Mouse (Mus musculus): ENCODE results near the gene Sbk2. TPM values are rescaled to one million over a fixed set of nuclear protein-coding genes. Genes with fewer than 3 reads are reported as not detected.

Sbk2 gene
- polyA plus RNA-seq, 1 experiment = 0.58 TPM

GRCm38 (mm10) chr7:4923586-4924364 is 40.4 kb downstream of the Sbk2 start:
- peaks cover 27% of the 10 kb centered on the region for H3K4me1 ChIP-seq (ENCODE audit: control insufficient read depth, insufficient read depth, low read length)
- TF ChIP-seq CTCF (IDR thresholded peaks at IDR 0.05; ENCODE audit: low read depth, low read length) (no peak), POLR2A (IDR thresholded peaks at IDR 0.05; ENCODE audit: borderline replicate concordance, low read depth, low read length) (no peak)
- H3K4me3 ChIP-seq (ENCODE audit: insufficient read depth, low read length) = no peak overlapping the region
- no peak overlapping the region for H3K27ac ChIP-seq (ENCODE audit: insufficient read depth, low read depth, low read length)

DNA sequence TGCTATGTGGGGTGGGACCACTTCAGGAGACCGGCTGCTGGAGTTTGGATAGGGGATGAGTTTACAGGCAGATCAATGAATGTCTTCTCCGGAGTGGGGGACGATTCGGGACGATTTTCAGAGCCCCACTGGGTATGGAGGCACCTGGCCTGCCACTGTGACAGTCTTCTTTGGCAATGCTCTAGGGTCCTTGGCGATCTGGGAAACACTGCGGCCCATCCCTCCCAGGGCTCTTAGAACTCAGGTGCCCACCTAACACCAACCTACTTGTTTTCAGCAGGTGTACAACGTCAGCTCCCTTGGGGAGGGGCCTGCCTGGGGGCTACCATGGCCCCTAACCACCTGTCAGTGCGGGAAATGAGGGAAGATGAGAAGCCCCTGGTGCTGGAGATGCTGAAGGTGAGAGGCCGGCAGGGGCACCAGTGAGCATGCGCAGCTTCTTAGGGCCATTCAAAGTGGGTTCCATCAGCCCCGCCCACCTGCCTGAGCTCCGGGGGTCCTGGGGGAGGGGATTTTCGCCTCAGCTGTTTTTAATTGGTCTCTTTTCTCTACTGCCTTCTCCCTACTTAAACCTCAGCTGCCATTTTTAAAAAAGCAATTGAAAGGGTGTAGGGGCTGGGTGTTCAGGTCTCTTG is 41.2 kb downstream of the Sbk2 start:
- no peak overlapping the region for H3K4me3 ChIP-seq (ENCODE audit: insufficient read depth, low read length)
- no peak overlapping the region for H3K27ac ChIP-seq (ENCODE audit: insufficient read depth, low read depth, low read length)
- no peak for TF ChIP-seq POLR2A (IDR thresholded peaks at IDR 0.05; ENCODE audit: borderline replicate concordance, low read depth, low read length)
- no peak for TF ChIP-seq CTCF (IDR thresholded peaks at IDR 0.05; ENCODE audit: low read depth, low read length)
- peaks cover 27% of the 10 kb centered on the region for H3K4me1 ChIP-seq (ENCODE audit: control insufficient read depth, insufficient read depth, low read length)

DNA sequence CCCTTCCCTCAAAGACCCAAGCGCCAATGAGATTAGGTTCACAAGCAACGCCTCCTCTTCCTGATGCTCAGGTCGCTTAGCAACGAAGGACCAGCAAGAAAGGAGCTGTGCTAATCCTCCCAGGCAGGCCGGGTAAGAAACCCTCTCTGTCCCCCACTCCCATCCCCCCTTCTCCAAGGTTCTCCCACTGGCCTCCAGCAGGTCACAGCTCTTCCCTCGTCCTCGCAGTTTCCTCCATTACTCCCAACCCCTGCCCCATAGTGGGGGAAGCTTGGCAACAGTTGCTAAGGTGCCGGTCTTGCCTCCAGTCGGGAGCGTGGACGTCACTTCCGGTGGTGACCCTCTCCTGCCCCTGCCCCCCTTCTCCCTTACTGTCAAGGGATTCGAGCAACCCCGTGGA is 41.7 kb downstream of the Sbk2 start:
- no peak; the same call in 1 of the 2 replicates for TF ChIP-seq CTCF (IDR thresholded peaks at IDR 0.05; ENCODE audit: low read depth, low read length)
- TF ChIP-seq POLR2A (IDR thresholded peaks at IDR 0.05; ENCODE audit: borderline replicate concordance, low read depth, low read length) = no peak
- peaks cover 27% of the 10 kb centered on the region for H3K4me1 ChIP-seq (ENCODE audit: control insufficient read depth, insufficient read depth, low read length)

GRCm38 (mm10) chr7:4921824-4922482 is 42.3 kb downstream of the Sbk2 start, which contains the start of gene Nat14:
Gene Nat14, plus strand, starts transcription at chr7:4922028.
- Histone ChIP-seq H3K27ac (ENCODE audit: insufficient read depth, low read depth, low read length) (0 out of 2 replicates have a peak within 1 kb of the TSS, but pooled peaks have one; percentile 30), H3K4me3 (ENCODE audit: insufficient read depth, low read length) (no peak within 1 kb of the TSS), H3K4me1 (ENCODE audit: control insufficient read depth, insufficient read depth, low read length) (peaks cover 27% of the 10 kb centered on the region)
- TF ChIP-seq POLR2A (IDR thresholded peaks at IDR 0.05; ENCODE audit: borderline replicate concordance, low read depth, low read length) (no peak), CTCF (IDR thresholded peaks at IDR 0.05; ENCODE audit: low read depth, low read length) (no peak)

More for the DNA sequence above, 41.7 kb downstream of the Sbk2 start:
- Histone ChIP-seq H3K4me3 (ENCODE audit: insufficient read depth, low read length) (no peak overlapping the region), H3K27ac (ENCODE audit: insufficient read depth, low read depth, low read length) (no peak overlapping the region)

GRCm38 (mm10) chr7:4920976-4921823 is 43.0 kb downstream of the Sbk2 start:
- H3K4me1 ChIP-seq (ENCODE audit: control insufficient read depth, insufficient read depth, low read length) = peaks cover 32% of the 10 kb centered on the region
- H3K4me3 ChIP-seq (ENCODE audit: insufficient read depth, low read length) = no peak overlapping the region
- TF ChIP-seq CTCF (IDR thresholded peaks at IDR 0.05; ENCODE audit: low read depth, low read length) = no peak
- TF ChIP-seq POLR2A (IDR thresholded peaks at IDR 0.05; ENCODE audit: borderline replicate concordance, low read depth, low read length) = no peak
- 0 out of 2 replicates have a peak overlapping the region, but pooled peaks have one; percentile 30 for H3K27ac ChIP-seq (ENCODE audit: insufficient read depth, low read depth, low read length)

GRCm38 (mm10) chr7:4920496-4920895 is 43.7 kb downstream of the Sbk2 start:
- no peak overlapping the region for H3K27ac ChIP-seq (ENCODE audit: insufficient read depth, low read depth, low read length)
- TF ChIP-seq CTCF (IDR thresholded peaks at IDR 0.05; ENCODE audit: low read depth, low read length) = no peak
- no peak for TF ChIP-seq POLR2A (IDR thresholded peaks at IDR 0.05; ENCODE audit: borderline replicate concordance, low read depth, low read length)
- peaks cover 28% of the 10 kb centered on the region for H3K4me1 ChIP-seq (ENCODE audit: control insufficient read depth, insufficient read depth, low read length)
- no peak overlapping the region for H3K4me3 ChIP-seq (ENCODE audit: insufficient read depth, low read length)

GRCm38 (mm10) chr7:4919971-4920370 is 44.2 kb downstream of the Sbk2 start:
- no peak overlapping the region for H3K27ac ChIP-seq (ENCODE audit: insufficient read depth, low read depth, low read length)
- peaks cover 23% of the 10 kb centered on the region for H3K4me1 ChIP-seq (ENCODE audit: control insufficient read depth, insufficient read depth, low read length)
- TF ChIP-seq POLR2A (IDR thresholded peaks at IDR 0.05; ENCODE audit: borderline replicate concordance, low read depth, low read length) = no peak
- no peak for TF ChIP-seq CTCF (IDR thresholded peaks at IDR 0.05; ENCODE audit: low read depth, low read length)
- no peak overlapping the region for H3K4me3 ChIP-seq (ENCODE audit: insufficient read depth, low read length)

DNA sequence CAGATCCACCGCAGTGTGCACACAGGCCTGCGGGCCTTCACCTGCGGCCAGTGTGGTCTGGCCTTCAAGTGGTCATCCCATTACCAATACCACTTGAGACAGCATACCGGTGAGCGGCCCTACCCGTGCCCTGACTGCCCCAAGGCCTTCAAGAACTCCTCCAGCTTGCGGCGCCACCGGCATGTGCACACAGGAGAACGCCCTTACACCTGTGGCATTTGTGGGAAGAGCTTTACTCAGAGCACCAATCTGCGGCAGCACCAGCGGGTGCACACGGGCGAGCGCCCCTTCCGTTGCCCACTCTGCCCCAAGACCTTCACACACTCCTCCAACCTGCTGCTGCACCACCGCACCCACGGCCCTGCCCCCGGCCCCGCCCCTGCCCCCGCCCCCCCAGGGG is 45.1 kb downstream of the Sbk2 start:
- no peak overlapping the region for H3K4me3 ChIP-seq (ENCODE audit: insufficient read depth, low read length)
- peaks cover 19% of the 10 kb centered on the region for H3K4me1 ChIP-seq (ENCODE audit: control insufficient read depth, insufficient read depth, low read length)
- H3K27ac ChIP-seq (ENCODE audit: insufficient read depth, low read depth, low read length) = no peak overlapping the region
- TF ChIP-seq CTCF (IDR thresholded peaks at IDR 0.05; ENCODE audit: low read depth, low read length) = no peak

GRCm38 (mm10) chr7:4918681-4919080 is 45.5 kb downstream of the Sbk2 start:
- Histone ChIP-seq H3K4me3 (ENCODE audit: insufficient read depth, low read length) (no peak overlapping the region), H3K27ac (ENCODE audit: insufficient read depth, low read depth, low read length) (no peak overlapping the region), H3K4me1 (ENCODE audit: control insufficient read depth, insufficient read depth, low read length) (peaks cover 20% of the 10 kb centered on the region)
- TF ChIP-seq POLR2A (IDR thresholded peaks at IDR 0.05; ENCODE audit: borderline replicate concordance, low read depth, low read length) = no peak
- TF ChIP-seq CTCF (IDR thresholded peaks at IDR 0.05; ENCODE audit: low read depth, low read length) = no peak

All from bone marrow macrophage, adult 2 months (primary cell).